Mouse (Mus musculus): ENCODE data around the gene Ugt1a7c. TPM values are rescaled to one million over a fixed set of nuclear protein-coding genes. Genes with fewer than 3 reads are reported as not detected.
A peak's percentile ranks its signal among the peaks of the same experiment; 100 is the strongest.
"Not testable (repeated sequence)": the region's sequence is repeated elsewhere in the genome, so short reads cannot be mapped to it uniquely, and the experiment has no call there.

The Ugt1a7c gene
- total RNA-seq, 2 experiments from 2014 or later = 7.1 to 11.0 TPM

GRCm38 (mm10) chr1:88109604-88110003 lies 14.7 kb downstream of the Ugt1a7c start:
- not testable (repeated sequence) for ATAC-seq (replicated peaks; ENCODE audit: low FRiP score, poor library complexity, severe bottlenecking)

GRCm38 (mm10) chr1:88112769-88113168 lies 17.9 kb downstream of the Ugt1a7c start:
- not testable (repeated sequence) for ATAC-seq (replicated peaks; ENCODE audit: low FRiP score, poor library complexity, severe bottlenecking)

GRCm38 (mm10) chr1:88120550-88120949 lies 25.7 kb downstream of the Ugt1a7c start:
- peak; percentile 90 for ATAC-seq (replicated peaks; ENCODE audit: low FRiP score, poor library complexity, severe bottlenecking)

GRCm38 (mm10) chr1:88121521-88121920 lies 26.7 kb downstream of the Ugt1a7c start:
- not testable (repeated sequence) for ATAC-seq (replicated peaks; ENCODE audit: low FRiP score, poor library complexity, severe bottlenecking)

DNA sequence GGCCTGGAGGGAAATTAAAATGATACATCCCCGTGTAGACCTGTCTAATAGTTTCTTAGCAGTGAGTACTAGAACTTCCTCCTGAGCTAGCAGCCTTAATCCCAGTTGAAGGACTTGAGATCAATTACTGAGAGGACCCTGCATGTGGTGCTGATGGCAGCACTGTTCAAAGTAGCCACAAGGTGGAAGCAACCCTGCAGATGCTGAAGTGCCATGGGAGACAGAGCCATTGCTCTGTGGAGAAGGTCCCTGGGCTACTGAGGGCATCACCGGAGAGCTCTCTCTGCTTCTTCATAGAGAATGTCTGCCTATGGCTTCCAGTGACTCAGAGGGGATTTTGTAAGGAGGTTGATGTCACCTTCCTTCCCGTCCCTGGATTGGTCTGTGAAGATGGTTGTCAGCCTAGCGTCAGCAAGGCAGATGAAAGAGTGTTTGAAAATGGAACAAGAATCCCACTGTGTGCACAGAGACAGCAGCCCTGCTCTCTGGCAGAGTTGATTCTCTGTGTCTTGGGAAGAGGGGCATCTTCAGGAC lies 31.0 kb downstream of the Ugt1a7c start:
- not testable (repeated sequence) for ATAC-seq (replicated peaks; ENCODE audit: low FRiP score, poor library complexity, severe bottlenecking)

- ATAC-seq (replicated peaks; ENCODE audit: low FRiP score, poor library complexity, severe bottlenecking) = not testable (repeated sequence)
Observed at GRCm38 (mm10) chr1:88129091-88129490, 34.2 kb downstream of the Ugt1a7c start.

DNA sequence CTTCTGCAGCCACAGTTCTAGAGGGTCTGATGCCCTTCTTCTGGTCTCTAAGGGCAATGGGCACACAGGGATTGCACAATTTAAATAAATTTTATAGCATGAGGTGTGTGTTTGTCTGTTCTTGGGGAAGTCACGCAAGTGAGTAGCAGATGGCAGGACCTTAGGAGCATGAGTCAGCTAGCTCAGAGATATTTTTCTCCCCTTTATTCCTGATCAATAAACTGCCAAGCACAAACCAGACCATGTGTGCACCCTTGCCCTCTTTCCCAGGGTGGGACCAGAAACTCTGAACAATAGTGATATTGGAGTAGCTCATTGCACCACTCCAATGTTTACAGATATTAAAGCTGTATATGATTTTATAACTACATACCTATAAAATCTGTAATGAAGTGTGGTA lies 35.4 kb downstream of the Ugt1a7c start:
- not testable (repeated sequence) for ATAC-seq (replicated peaks; ENCODE audit: low FRiP score, poor library complexity, severe bottlenecking)

DNA sequence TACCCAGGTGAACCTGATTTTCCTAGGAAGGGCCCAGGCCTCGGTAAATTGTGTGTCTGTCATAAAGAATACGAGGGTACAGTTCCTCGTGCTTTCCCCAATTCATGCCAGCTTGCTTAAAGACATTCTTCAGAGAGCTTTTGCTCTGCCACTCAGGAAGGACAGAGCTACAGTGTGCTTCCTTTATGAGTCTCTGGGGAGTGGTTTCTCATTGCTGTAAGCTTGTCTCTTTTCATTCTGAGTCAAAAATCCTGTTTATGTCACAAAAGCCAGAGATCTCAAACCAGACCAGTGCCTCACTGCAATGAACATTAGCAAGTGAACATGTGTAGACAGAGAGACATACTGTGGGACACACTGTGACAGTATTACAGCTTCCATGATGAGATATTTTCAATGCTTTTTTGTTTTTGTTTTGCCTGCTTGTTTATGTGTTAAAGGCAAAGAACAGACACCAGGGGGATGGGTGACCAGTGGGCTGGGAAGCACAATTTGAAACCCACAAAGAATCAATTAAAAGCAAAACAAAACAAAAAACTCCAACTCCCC lies 39.1 kb downstream of the Ugt1a7c start:
- no peak for ATAC-seq (replicated peaks; ENCODE audit: low FRiP score, poor library complexity, severe bottlenecking)

DNA sequence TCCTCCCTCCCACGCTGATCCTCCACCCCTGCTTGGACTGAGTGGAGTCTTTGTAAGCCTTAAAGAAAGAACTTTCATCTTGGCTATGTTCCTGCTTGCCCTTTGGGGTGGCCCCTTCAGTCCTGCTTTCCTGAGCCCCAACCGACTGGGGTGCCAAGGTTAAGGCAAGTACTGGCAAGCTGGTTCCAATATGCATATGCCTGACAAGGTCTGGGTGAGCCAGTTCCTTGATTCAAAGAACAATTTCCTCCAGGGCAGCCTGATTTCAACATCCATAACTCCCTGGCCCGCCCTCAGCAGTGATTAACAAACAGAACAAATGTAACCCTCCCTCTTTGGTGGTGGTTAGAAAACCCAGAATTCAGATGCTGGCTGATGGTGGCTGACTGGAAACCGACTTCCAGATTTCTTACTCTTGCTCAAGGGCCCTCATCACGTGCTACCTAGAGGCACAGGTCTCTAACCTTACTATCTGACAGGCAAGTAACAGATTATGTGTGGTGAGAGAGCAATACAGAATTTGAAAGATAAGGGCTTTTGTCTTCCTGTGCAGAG lies 39.7 kb downstream of the Ugt1a7c start, which contains the start of gene Ugt1a6a:
Gene Ugt1a6a, plus strand, starts transcription at position 353 of the 555 bp plus-strand sequence.
- ATAC-seq (replicated peaks; ENCODE audit: low FRiP score, poor library complexity, severe bottlenecking) = not testable (repeated sequence)

DNA sequence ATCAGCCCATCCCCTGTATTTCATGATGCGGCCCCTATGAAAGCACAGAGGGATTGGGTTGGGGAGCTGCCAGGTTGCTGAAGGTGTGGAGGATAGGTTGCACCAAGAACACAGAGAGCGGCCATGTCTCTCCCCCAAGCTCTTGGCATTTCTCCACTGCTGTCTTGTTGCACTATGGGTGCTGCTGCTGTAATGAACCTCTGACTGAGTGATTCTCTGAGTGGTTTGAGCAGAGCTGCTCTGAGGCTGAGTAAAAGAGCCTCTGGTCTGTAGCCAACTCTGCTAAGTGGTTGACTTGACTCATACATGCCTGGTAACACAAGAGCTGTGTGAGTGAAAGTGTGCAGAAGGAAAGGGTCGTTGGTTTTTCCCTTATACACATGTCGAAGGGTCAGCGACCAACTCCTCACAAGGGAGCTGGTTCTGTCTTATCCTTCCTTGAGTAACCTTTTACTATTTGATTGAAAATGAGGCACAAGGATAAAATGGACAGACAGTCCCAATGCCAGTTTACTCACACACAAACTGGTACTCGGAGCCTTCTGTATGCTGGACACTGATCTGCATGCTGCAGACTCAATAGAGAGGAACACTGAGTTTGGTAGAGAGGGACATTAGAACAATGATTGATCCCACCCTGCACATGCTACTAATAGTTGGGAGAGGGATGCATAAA lies 40.5 kb downstream of the Ugt1a7c start:
- ATAC-seq (replicated peaks; ENCODE audit: low FRiP score, poor library complexity, severe bottlenecking) = not testable (repeated sequence)

DNA sequence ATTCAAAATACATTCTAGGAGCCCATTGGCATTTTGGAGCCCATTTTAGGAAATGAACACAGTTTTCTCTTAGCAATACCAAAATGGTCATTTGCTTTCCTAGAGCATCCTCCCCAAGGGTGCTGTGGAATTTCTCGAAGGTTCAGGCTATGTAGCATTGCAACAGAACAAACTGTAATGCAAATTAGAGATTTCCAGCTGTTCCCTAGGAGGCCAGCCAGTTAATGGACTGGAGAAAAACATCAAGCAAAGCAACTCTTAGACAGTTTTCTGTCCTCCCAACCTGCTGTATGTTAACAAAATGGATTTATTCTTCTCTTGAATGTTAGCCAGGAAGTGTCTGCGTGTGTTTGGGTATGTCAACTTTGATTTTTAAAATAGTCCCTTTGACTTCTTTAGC lies 41.8 kb downstream of the Ugt1a7c start:
- no peak for ATAC-seq (replicated peaks; ENCODE audit: low FRiP score, poor library complexity, severe bottlenecking)

- no peak for ATAC-seq (replicated peaks; ENCODE audit: low FRiP score, poor library complexity, severe bottlenecking)
Observed at GRCm38 (mm10) chr1:88137264-88137663, 42.4 kb downstream of the Ugt1a7c start.

DNA sequence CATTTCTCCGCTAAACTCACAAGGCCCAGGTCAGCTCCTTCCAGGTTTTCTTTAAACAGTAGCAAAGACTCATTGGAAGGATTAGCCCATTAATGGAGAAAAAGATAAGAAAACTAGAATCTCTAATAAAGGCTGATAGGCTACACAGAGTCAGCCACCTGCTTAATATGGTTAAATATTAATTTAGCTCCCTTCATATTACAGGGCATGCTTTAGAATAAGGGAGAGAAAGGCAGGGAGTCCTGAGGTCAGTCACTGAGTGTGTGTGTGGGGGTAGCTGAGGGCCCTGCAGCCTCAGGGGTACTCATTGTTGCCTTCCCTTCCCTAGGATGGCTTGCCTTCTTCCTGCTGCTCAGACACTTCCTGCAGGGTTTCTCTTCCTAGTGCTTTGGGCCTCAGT lies 43.3 kb downstream of the Ugt1a7c start:
- no peak for ATAC-seq (replicated peaks; ENCODE audit: low FRiP score, poor library complexity, severe bottlenecking)

- peak; percentile 78 for ATAC-seq (replicated peaks; ENCODE audit: low FRiP score, poor library complexity, severe bottlenecking)
Observed at GRCm38 (mm10) chr1:88140492-88140891, 45.6 kb downstream of the Ugt1a7c start.

- peak; percentile 76 for ATAC-seq (replicated peaks; ENCODE audit: low FRiP score, poor library complexity, severe bottlenecking)
Observed at GRCm38 (mm10) chr1:88143966-88144675, 49.3 kb downstream of the Ugt1a7c start.

GRCm38 (mm10) chr1:88145278-88145677 lies 50.4 kb downstream of the Ugt1a7c start:
- not testable (repeated sequence) for ATAC-seq (replicated peaks; ENCODE audit: low FRiP score, poor library complexity, severe bottlenecking)

DNA sequence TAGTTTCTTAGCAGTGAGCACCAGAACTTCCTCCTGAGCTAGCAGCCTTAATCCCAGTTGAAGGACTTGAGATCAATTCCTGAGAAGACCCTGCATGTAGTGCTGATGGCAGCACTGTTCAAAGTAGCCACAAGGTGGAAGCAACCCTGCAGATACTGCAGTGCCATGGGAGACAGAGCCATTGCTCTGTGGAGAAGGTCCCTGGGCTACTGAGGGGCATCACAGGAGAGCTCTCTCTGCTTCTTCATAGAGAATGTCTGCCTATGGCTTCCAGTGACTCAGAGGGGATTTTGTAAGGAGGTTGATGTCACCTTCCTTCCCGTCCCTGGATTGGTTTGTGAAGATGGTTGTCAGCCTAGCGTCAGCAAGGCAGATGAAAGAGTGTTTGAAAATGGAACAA lies 55.3 kb downstream of the Ugt1a7c start:
- ATAC-seq (replicated peaks; ENCODE audit: low FRiP score, poor library complexity, severe bottlenecking) = not testable (repeated sequence)

DNA sequence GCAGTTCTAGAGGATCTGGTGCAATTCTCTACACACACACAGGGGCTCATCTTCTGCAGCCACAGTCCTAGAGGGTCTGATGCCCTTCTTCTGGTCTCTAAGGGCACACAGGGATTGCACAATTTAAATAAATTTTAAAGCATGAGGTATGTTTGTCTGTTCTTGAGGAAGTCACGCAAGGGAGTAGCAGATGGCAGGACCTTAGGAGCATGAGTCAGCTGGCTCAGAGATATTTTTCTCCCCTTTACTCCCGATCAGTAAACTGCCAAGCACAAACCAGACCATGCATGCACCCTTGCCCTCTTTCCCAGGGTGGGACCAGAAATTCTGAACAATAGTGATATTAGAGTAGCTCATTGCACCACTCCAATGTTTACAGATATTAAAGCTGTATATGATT lies 63.6 kb downstream of the Ugt1a7c start:
- ATAC-seq (replicated peaks; ENCODE audit: low FRiP score, poor library complexity, severe bottlenecking) = no peak

DNA sequence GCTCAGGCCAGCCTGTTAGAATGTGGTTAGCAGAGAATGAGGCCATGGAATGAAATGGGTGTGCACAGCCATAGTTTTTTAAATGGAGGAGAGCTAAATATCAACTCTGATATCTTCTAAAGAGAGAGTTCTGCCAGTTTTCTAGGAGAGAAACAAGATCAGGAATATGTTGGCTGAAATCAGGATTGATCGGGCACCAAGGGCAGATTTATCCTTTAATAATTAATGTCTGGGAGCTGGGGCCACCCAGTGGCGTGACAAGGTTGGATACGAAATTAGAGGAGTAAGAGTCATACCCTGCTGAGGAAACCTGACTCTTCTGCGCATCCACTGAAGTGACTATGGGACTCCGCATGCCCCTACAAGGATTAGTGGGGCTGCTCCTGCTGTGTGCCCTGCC lies 70.8 kb downstream of the Ugt1a7c start, which contains the start of gene Ugt1a5:
Gene Ugt1a5, plus strand, starts transcription at position 302 of the 400 bp plus-strand sequence.
- ATAC-seq (replicated peaks; ENCODE audit: low FRiP score, poor library complexity, severe bottlenecking) = no peak

- ATAC-seq (replicated peaks; ENCODE audit: low FRiP score, poor library complexity, severe bottlenecking) = not testable (repeated sequence)
Observed at GRCm38 (mm10) chr1:88172190-88172589, 77.3 kb downstream of the Ugt1a7c start.

Data from erythroblast, adult 5-6 weeks (primary cell).